23 mouse cellular contexts compared by ENCODE assay signal in the genomic region with DNA sequence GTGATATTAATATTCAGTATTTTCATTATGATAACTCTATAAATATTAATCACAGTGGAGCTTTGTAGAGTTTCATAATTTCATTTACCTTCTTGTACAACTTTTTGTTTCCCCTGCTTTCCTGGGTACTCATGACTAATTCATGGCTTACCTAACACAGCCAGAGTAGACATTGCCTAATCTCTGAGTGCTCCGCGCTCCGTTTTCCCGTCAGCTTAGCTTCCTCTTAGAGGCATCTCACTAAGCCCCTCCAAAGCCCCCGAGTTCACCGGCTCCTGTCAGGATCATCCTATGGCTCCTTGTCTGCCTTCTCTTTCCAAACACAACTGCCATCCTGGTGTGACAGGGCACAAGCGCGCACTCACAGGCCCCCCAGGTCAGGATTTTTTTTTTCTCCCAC.
DNase-seq lines count a peak whose midpoint lies in the region; ATAC-seq and TF ChIP-seq lines count a peak whose summit lies in the region.
"Had no signal": no experiment of that assay in that cellular context is flagged by ENCODE, and none has a peak within 500 bp of the region (broad histone marks: within the 10 kb centered on the region; RNA-seq: fewer than 3 reads in every experiment).

No protein-coding gene starts in this region.

- H3K9ac ChIP-seq in forebrain, postnatal 0 days: no peak overlapping the region
- no peak overlapping the region for H3K9ac ChIP-seq in forebrain, embryonic 11.5 days (ENCODE audit: low read length)
- H3K9ac ChIP-seq in midbrain, embryonic 14.5 days (replicated peaks; ENCODE audit: low read length): no peak overlapping the region
- H3K9ac ChIP-seq: heart, embryonic 13.5 days; hindbrain, embryonic 15.5 days had no signal

- no peak for DNase-seq in forebrain, postnatal 0 days
- no peak for DNase-seq in forebrain, embryonic 11.5 days (ENCODE audit: low spot score)
- DNase-seq in midbrain, embryonic 14.5 days: peak; percentile 53
- DNase-seq in midbrain, embryonic 10.5 days (ENCODE audit: low spot score): no peak
- DNase-seq in retina, postnatal 1 day: peak; percentile 54
- DNase-seq in retina, embryonic 14.5 days (ENCODE audit: low spot score): no peak
- DNase-seq in retina, postnatal 7 days (ENCODE audit: low read depth, low spot score): peak; percentile 23
- no peak for DNase-seq in adrenal gland, postnatal 4 days (ENCODE audit: low spot score in 2 of 2)
- DNase-seq: adrenal gland, adult 2 months; adrenal gland, postnatal 14 days; B cell, adult 2 months; cerebellum, adult 18-20 months; cerebellum, adult 9-10 months; cerebellum, postnatal 14 days; gastrocnemius, postnatal 25 days; heart, adult 2 months; heart, postnatal 14 days; heart, postnatal 4 days had no signal

- peak; percentile 16; the same call in 1 of the 2 replicates for ATAC-seq in forebrain, postnatal 0 days
- no peak for ATAC-seq in forebrain, embryonic 11.5 days (replicated peaks; ENCODE audit: low FRiP score)
- no peak for ATAC-seq in midbrain, embryonic 14.5 days (ENCODE audit: low FRiP score, low TSS enrichment)
- ATAC-seq: forebrain, embryonic 14.5 days had no signal

- no peaks in the 10 kb centered on the region for H3K9me3 ChIP-seq in forebrain, postnatal 0 days (ENCODE audit: low read length)
- H3K9me3 ChIP-seq in forebrain, embryonic 11.5 days (ENCODE audit: control insufficient read depth, low read length): no peaks in the 10 kb centered on the region
- H3K9me3 ChIP-seq in midbrain, embryonic 14.5 days (ENCODE audit: control insufficient read depth, low read length): no peaks in the 10 kb centered on the region
- no peaks in the 10 kb centered on the region for H3K9me3 ChIP-seq in midbrain, embryonic 10.5 days (replicated peaks)
- H3K9me3 ChIP-seq: forebrain, embryonic 10.5 days; heart, embryonic 10.5 days; heart, embryonic 13.5 days; hindbrain, embryonic 15.5 days had no signal

- no peaks in the 10 kb centered on the region for H3K27me3 ChIP-seq in forebrain, postnatal 0 days (ENCODE audit: insufficient read depth, low read length)
- no peaks in the 10 kb centered on the region for H3K27me3 ChIP-seq in forebrain, embryonic 11.5 days (ENCODE audit: control insufficient read depth, insufficient read depth, low read length)
- no peaks in the 10 kb centered on the region for H3K27me3 ChIP-seq in midbrain, embryonic 14.5 days (ENCODE audit: control insufficient read depth, insufficient read depth, low read length)
- no peaks in the 10 kb centered on the region for H3K27me3 ChIP-seq in midbrain, embryonic 10.5 days (ENCODE audit: low read depth, poor library complexity, severe bottlenecking)
- H3K27me3 ChIP-seq: heart, embryonic 13.5 days; hindbrain, embryonic 15.5 days had no signal

- WGBS in forebrain, postnatal 0 days: 70% methylated on average over 8 of the region's 8 CpGs
- 82% methylated on average over 8 of the region's 8 CpGs for whole genome bisulfite sequencing in forebrain, embryonic 11.5 days
- 31% methylated on average over 8 of the region's 8 CpGs for WGBS in midbrain, embryonic 14.5 days
- WGBS in midbrain, embryonic 10.5 days: 59% methylated on average over 8 of the region's 8 CpGs

- peaks cover 12% of the 10 kb centered on the region; the same call in 1 of the 2 replicates for H3K4me1 ChIP-seq in forebrain, postnatal 0 days (ENCODE audit: insufficient read depth)
- H3K4me1 ChIP-seq in forebrain, embryonic 11.5 days (replicated peaks; ENCODE audit: control insufficient read depth, insufficient read depth, low read length): no peaks in the 10 kb centered on the region; the same call in 1 of the 2 replicates
- 0 out of 2 replicates have a peak, but pooled peaks cover 17% of the 10 kb centered on the region for H3K4me1 ChIP-seq in midbrain, embryonic 14.5 days (ENCODE audit: control insufficient read depth, insufficient read depth, low read length)
- peaks cover 46% of the 10 kb centered on the region for H3K4me1 ChIP-seq in midbrain, embryonic 10.5 days

- H3K36me3 ChIP-seq in forebrain, postnatal 0 days (ENCODE audit: insufficient read depth): no peaks in the 10 kb centered on the region
- no peaks in the 10 kb centered on the region; the same call in 1 of the 2 replicates for H3K36me3 ChIP-seq in forebrain, embryonic 11.5 days (ENCODE audit: control insufficient read depth, insufficient read depth, low read length)
- H3K36me3 ChIP-seq in midbrain, embryonic 14.5 days (ENCODE audit: control insufficient read depth, insufficient read depth, low read length): peaks cover 44% of the 10 kb centered on the region
- peaks cover 65% of the 10 kb centered on the region for H3K36me3 ChIP-seq in midbrain, embryonic 10.5 days
- H3K36me3 ChIP-seq: hindbrain, embryonic 15.5 days had no signal

- H3K4me3 ChIP-seq in forebrain, postnatal 0 days (ENCODE audit: low read depth, low read length): no peak overlapping the region
- no peak overlapping the region for H3K4me3 ChIP-seq in forebrain, embryonic 11.5 days (ENCODE audit: low read depth, low read length)
- H3K4me3 ChIP-seq in midbrain, embryonic 14.5 days (replicated peaks; ENCODE audit: low read depth, low read length): no peak overlapping the region
- H3K4me3 ChIP-seq in midbrain, embryonic 10.5 days: no peak overlapping the region
- H3K4me3 ChIP-seq: forebrain, embryonic 10.5 days; heart, adult 2 months; heart, embryonic 10.5 days; heart, embryonic 13.5 days; hindbrain, embryonic 15.5 days had no signal

- no peak overlapping the region for H3K4me2 ChIP-seq in forebrain, postnatal 0 days (ENCODE audit: low read depth)
- no peak overlapping the region for H3K4me2 ChIP-seq in forebrain, embryonic 11.5 days (ENCODE audit: low read depth, low read length, severe bottlenecking)
- no peak overlapping the region for H3K4me2 ChIP-seq in midbrain, embryonic 14.5 days (ENCODE audit: low read length)
- H3K4me2 ChIP-seq: heart, embryonic 13.5 days; hindbrain, embryonic 15.5 days had no signal

- TF ChIP-seq CTCF in forebrain, postnatal 0 days (IDR thresholded peaks at IDR 0.05; ENCODE audit: low read depth): no peak

- no peak overlapping the region for H3K27ac ChIP-seq in forebrain, postnatal 0 days (ENCODE audit: low read depth, low read length)
- H3K27ac ChIP-seq in forebrain, embryonic 11.5 days (ENCODE audit: low read depth, low read length): no peak overlapping the region
- H3K27ac ChIP-seq in midbrain, embryonic 14.5 days (replicated peaks; ENCODE audit: low read depth, low read length): 0 out of 2 replicates have a peak overlapping the region, but pooled peaks have one; percentile 10
- H3K27ac ChIP-seq in midbrain, embryonic 10.5 days (replicated peaks): no peak overlapping the region; the same call in 1 of the 2 replicates
- H3K27ac ChIP-seq: forebrain, embryonic 10.5 days; heart, adult 2 months; heart, embryonic 10.5 days; heart, embryonic 13.5 days; hindbrain, embryonic 15.5 days had no signal

Comparison
In these comparisons a context has a peak if more than half of its experiments do, and no peak if none do; other contexts are left out.
1. DNase-seq: peak in midbrain, embryonic 14.5 days (single experiment), retina, postnatal 1 day (single experiment) and retina, postnatal 7 days (single experiment); none in forebrain, postnatal 0 days (single experiment), forebrain, embryonic 11.5 days (single experiment), midbrain, embryonic 10.5 days (single experiment), retina, embryonic 14.5 days (single experiment) and adrenal gland, postnatal 4 days (0 of 2).